Mouse (Mus musculus) adrenal gland, adult 18-20 months (tissue): Measurements from ENCODE around the gene Ren1. TPM values are rescaled to one million over a fixed set of nuclear protein-coding genes. Genes with fewer than 3 reads are reported as not detected.

Source experiments
- DNase-seq, 2 experiments: peaks; one replicate each; pipeline ENCODE4 v3.0.0; 2021 to 2022; ENCODE audit warnings: low spot score in 2 of 2
- total RNA-seq, 2 experiments: library from RNA; stranded (reverse); gene quantifications; 1 replicate in 1 of 2; 2 replicates in 1 of 2; pipeline ENCODE4 v1.2.3; 2021

Gene Ren1
- total RNA-seq, 2 experiments from 2014 or later: 5.5 to 26.0 TPM

DNA sequence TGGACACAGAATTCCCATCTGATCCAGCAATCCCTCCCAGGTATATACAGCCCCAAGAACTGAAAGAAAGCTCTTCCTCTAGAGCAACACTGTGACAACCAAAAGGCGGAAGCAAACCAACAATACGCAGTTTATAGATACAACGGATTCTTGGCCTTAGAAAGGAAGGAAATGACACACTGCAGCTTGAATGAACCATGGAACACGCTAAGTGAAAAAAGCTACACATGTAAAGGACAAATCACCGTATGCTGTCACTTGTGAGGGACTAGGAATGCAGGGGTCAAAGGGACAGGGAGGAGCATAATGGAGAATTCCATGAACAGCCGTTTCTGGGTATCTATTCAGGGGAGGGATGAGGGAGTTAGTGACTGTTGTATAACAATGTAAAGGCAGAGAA is 57.1 kb downstream of the Ren1 start:
- no peak for DNase-seq

DNA sequence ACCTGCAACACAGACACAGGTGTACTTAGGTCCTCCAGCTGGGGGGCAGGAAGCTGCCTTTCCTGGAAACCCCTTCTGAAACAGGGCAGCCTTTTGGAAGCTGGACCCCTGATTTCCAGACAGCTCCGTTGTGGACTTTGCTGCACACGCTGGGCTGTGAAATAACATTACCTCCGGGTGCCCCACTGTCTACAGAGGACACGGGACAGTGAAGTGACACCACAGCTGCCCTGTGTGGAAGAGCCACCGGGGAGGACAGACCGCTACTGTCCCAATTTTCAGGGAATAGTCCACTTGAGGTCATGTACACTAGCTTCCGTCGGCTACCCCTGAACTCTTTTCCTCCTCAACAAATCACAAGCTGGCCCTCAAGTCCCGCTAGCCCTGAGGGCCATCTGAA is 58.0 kb downstream of the Ren1 start:
- DNase-seq: no peak

DNA sequence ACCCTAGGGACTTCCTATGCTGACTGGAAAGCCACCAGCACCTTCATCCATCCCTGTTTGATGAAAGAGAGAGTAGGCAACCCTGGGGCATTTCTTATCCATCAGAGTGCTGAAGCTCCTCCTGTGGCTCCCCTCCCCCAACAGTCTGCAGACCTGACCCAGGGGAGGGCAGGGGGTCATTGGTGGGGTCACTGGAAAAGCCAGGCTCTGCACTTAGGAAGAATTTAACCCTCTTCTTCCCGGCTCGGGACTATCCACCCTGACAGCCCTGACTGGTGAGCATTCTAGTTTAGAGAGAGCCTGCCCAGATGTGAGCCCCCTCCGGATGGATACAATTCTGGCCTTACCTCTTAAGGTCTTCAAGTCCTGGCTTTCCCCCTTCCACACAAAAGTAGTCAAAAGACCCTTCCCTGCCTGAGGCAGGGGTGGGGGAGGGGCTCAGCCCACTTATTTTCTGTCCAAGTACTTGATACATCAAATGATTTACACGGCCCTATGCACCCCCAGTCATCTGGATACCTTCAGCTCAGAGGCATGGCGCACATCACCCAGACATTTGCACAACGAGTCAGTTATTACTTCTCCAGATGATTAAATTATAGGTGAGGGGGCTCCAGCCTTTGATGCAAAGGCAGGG is 58.7 kb downstream of the Ren1 start:
- DNase-seq: no peak

DNA sequence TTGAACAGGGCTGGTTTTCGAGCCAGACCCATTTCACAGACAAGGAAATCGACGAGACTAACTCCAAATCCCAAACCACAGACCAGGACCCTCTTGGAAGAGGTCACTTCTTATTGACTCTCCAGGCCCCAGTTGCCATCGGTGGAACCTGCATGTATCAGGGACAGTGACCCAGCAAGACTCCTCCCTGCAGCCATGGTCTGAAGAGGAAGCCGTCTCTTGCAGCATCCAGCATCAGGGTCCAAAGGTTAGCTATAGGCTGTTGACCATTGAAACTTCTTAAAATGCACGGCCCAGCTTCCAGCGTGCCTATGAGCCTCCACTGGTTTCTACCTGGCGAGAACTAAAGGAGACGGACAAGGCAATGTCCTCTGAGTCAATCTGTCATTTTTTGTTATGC is 59.5 kb downstream of the Ren1 start:
- no peak for DNase-seq

Other genes starting within 250 kb of the Ren1 start
- 100 to 1,000 TPM in 1 of 2 experiments, 10 to 100 TPM in 1; 95.7 to 103 TPM for gene Ppp1r15b, start 219.4 kb upstream of the Ren1 start, total RNA-seq
- gene Plekha6, start 186.3 kb upstream of the Ren1 start, total RNA-seq: 10 to 100 TPM in 1 of 2 experiments, 1 to 10 TPM in 1; 9.0 to 17.9 TPM
- 1 to 10 TPM in 1 of 2 experiments, under 1 TPM in 1; 0.96 to 1.2 TPM for gene Golt1a, start 40.7 kb upstream of the Ren1 start, total RNA-seq
- gene Kiss1, start 28.6 kb upstream of the Ren1 start, total RNA-seq: not detected
- gene Etnk2, start 13.1 kb downstream of the Ren1 start, total RNA-seq: 10 to 100 TPM in 1 of 2 experiments, 1 to 10 TPM in 1; 7.7 to 52.9 TPM
- gene Sox13, start 73.9 kb downstream of the Ren1 start, total RNA-seq: 10 to 100 TPM; 14.0 to 18.5 TPM